Mouse (Mus musculus) frontal cortex, postnatal 25 days (tissue): Measurements from ENCODE around the gene 6030498E09Rik.

Experiments
- DNase-seq, 2 experiments: peaks; one replicate each; pipeline ENCODE4 v3.0.0; 2022; ENCODE audit warnings: low spot score in 2 of 2

The 6030498E09Rik gene

DNA sequence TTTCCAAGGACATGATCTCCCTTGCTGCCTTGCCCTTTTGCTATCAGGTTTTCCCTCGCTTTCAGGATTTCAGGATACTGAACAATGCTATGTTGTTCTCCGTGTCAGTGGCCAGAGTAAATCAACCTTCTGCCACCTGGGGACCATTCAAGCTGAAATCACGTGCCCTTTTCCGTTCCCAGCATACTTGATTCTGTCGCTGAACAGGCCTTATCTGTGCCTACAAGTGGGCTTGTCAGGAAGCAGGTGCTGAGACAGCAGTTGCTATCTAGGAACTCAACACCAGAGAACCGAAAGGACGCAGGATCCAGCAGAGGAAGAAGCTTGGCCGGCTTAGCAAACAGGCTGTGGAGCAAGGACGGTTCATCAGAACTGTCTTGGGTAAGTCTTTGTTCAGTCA, at the start of gene 6030498E09Rik:
6030498E09Rik (plus strand) TSS at position 194 of the 400 bp plus-strand sequence.
- DNase-seq = no peak

DNA sequence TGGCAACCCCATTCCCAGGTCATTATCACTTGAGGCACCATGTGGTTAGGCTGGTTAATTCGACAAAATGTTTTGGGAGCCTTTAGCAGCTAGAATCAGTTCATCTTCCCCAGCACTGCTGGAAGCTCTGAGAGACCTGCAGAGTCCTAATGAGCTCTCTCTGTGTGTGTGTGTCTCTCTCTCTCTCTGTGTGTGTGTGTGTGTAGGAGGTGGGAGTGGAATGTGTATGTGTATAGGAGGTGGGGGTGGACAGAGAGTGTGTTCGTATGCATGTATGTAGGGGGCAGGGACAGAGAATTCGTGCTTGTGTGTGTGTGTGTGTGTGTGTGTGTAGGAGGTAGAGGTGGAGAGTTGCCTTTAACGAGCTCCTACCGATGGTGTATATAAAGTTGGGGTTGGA, 42.4 kb upstream of the 6030498E09Rik start:
- DNase-seq = no peak

DNA sequence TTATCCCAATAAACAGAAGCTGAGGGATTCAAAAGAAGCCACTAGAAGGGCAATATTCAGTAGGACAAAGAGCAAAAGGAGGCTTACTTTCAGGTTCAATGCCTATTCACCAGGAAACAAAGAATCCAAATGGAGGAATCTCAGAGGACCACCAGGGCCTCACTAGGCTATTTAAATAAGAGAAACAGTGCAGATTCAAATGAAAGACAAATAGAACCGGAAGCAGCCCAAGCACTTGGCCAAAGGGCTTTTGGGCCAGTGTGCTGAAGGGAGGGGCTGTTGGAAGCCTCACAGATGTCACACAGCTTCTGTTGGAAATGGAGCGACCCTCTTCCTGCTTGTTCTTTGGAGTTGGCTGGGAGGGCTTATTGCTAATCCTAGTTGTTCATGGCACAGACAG, 41.8 kb upstream of the 6030498E09Rik start:
- DNase-seq = no peak

DNA sequence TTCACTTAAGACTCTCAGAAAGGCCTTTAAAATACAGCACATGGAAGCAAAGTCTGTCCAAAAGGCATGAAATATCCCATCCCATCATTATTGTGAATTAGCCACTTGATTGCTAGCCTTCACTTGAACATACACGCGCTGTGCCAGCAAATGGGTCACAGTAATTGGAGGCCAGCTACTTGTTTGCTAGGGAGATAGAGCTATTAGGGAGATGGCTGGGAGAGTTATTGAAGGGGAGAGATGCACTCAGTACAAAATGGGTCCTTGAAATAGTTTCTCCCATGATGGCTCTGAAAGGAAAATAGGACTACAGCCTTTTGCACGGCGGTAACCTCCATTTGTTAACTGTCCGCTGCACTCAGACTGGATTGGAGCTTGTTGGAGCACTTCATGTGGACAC, 38.8 kb upstream of the 6030498E09Rik start:
- no peak for DNase-seq

DNA sequence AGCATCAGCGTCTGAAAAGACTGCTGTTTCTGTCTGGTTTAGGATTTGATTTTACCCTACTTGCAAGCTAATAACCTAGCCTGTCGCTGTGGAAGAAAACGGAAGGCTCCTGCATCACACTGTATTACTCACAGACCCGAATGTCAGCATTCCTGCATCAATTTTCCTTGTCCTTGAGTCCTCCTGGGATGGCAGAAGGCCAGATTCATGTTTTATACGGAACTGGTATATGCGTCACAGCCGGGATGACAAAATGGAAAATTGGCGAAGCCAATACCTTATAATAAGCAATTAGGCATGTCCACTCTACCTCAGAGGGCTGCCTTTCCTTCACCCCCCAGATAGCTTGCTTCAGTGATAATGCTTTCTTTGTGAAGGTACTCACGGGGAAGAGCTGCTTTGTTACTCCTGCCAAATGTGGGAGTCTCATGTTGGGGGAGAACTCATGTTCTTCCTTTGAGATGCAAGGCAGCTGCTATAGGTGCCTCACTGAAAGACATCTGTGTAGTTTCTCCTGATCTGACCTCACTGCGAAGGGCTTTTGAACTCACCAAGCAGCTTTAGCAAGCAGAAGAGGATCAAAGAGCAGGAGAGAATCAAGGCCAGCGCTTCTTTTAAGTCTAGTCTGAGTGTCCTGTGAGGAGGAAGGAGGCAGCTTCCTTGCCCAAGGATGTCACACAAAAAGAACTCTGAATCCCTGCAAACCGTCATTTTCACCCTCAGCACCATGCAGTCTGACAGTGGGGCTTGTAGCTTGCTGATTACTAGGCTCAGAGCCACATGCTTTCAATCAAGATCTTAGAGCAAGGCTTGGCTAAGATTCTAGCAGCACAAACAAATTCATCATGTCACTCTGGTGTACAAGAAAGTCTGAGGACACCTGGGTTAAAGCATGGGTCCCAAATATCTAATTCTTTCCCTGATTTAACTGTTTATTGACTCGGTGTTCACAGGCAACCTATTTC, 37.3 kb upstream of the 6030498E09Rik start:
- no peak for DNase-seq

DNA sequence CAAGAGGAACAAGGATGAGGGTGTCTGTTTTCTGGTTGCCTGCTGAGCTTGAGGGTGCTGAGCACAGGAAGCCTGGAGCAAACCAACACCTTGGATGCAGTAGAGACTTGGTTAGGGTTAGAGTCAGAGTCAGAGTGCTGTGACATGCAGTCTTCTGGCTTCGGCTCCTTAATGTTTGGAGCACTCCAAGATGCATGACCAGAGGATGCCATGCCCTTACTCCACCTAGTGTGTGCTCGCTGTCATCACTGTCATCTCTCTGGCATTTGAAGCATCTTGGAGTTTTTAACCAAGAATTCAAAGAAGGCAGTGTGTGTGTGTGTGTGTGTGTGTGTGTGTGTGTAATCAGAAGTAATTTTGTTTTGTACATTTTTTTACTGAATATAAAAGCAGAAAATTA, 1.0 kb upstream of the 6030498E09Rik start:
- no peak for DNase-seq

DNA sequence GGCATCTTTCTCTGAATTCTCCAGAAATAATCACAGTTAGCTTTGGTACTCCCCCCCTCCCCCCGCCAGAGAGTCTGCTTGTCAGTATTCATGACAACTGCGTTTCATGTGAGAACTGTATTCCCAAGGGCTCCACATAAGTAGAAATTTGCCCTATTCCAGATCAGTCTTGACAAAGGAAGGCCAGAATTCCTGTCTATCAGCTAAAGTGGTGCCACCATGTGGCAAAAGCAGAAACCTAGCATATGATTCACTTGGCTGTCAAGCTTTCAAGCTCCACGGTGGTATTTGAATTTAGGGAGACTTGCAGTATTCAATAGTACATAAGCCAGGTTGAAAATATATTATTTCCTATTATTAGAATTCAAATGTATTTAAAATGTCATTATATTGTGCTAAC, 585 bp upstream of the 6030498E09Rik start:
- peak in 1 of 2 experiments; percentile 7 for DNase-seq

DNA sequence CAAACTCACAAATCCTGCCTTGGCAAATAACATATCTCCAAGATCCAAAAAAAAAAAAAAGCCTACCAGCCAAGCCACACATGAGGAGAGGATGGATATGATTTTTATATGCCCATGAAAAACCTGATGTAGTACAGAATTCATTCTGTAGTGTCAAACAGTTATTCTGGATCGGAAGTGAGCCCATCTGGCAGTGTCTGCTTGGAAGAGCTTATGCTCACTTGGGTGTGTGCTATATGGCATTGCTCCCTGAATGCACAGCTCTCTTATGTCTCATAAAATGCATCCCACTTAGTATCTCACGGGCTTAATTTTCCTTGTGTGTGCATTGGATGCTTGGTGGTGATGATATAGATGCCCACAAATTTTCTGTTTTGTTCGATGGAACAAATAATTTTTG, 21.9 kb downstream of the 6030498E09Rik start:
- DNase-seq = no peak

DNA sequence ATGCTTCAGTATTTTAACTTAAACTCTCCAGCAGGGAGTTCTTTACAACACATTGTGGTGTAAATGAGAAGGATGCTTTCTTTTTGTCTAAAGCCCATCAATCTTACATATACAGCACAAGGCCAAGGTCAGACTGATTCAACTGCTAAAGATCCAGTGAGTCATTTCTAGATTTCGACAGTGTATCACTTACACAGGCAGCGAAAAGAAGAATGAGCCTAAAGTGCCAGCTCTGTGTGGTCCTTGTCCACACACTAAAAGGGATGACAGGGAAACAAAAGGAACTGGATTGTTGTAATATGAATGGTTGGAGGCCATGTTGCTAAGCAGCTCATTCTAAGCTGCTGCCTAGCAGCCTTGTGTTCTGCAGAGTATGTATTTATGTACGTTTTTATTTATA, 41.5 kb downstream of the 6030498E09Rik start:
- DNase-seq = no peak

DNA sequence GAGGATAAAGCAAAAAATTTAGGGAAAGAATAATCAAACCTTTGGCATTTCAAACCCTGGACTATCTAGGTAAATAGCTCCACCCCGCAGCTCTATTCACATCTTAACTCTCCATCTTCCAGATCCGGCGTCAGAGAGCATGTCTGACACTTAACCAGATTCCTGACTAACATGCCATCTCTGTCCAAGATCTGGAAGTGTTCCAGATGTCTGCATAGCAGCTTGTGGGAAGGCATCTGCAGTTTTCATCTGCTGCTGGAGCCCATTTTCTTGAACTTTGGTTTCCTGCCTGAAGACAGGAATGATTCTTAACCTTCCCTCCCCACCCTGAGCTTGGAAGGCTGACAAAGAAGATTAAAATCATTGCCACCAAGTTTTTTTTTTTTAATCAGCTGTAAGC, 44.4 kb downstream of the 6030498E09Rik start:
- no peak for DNase-seq

DNA sequence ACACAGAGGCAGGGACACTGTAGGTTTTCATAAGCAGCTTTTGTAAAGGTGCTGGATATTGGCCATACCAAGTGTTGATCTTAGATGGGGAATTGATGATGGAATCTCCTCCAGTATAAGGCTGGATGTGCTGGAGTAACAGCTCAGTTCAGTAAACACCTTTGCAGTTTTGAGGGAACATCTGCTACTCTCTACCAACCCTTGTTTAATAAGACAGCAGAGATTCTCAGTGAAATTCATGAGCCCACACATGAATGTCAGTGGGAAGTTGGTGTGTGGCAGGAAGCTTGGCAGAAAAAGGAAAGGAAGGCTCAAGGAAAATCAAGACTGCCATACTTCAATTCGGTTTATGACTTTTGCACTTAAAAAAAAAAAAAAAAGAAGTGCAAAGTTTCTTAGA, 186.1 kb downstream of the 6030498E09Rik start:
- DNase-seq = no peak

DNA sequence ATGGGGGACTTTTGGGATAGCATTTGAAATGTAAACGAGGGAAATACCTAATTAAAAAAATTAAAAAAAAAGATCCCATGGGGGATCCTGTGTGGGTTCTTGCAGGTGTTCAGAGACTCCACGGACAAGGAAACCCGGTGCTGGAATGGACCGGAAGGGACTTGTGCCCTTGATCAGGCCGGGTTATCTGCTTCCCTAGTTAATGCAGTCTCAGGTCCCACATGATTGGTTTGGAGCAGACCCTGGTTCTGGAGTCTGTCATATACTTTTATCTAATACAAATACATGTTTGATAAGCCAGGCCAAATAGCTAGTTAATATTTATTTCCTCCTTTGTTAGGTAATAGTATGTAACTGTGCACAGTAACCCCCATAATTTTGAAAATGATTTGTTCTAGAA, 223.8 kb downstream of the 6030498E09Rik start:
- no peak for DNase-seq
